Mouse (Mus musculus) hindbrain, embryonic 11.5 days (tissue): ENCODE measurements around the gene Hrh1. TPM values are rescaled to one million over a fixed set of nuclear protein-coding genes. Genes with fewer than 3 reads are reported as not detected.

Experiments
- ATAC-seq: fragments of 200-750 bp; cut with Nextera tagmentation; 2 replicates; pipeline ENCODE4 v1.8.0; 2017; ENCODE audit warnings: mild to moderate bottlenecking, moderate TSS enrichment, moderate library complexity; ENCODE audit not compliant: low FRiP score
- DNase-seq: peaks from one replicate; pipeline ENCODE4 v3.0.0-alpha.2; 2015; ENCODE audit warnings: low spot score
- H3K27ac ChIP-seq: fragments of 300-500 bp; sonication (generic); 2 replicates; pipeline ENCODE4 v1.5.1; 2014; ENCODE audit warnings: mild to moderate bottlenecking, low read depth, low read length
- H3K27me3 ChIP-seq: fragments of 300-500 bp; sonication (generic); 2 replicates; pipeline ENCODE4 v1.6.1; 2014; ENCODE audit warnings: mild to moderate bottlenecking, low read length, moderate library complexity, mixed read lengths; ENCODE audit not compliant: control insufficient read depth, insufficient read depth
- H3K36me3 ChIP-seq: fragments of 300-500 bp; sonication (generic); 2 replicates; pipeline ENCODE4 v1.6.1; 2014; ENCODE audit warnings: mild to moderate bottlenecking, low read length, moderate library complexity, mixed read lengths; ENCODE audit not compliant: control insufficient read depth, insufficient read depth
- H3K4me1 ChIP-seq: fragments of 300-500 bp; sonication (generic); replicated peaks from 2 replicates; pipeline ENCODE4 v1.6.1; 2014; ENCODE audit warnings: low read length, mixed read lengths; ENCODE audit not compliant: control insufficient read depth, insufficient read depth
- H3K4me2 ChIP-seq: fragments of 300-500 bp; sonication (generic); replicated peaks from 2 replicates; pipeline ENCODE4 v1.6.1; 2014; ENCODE audit warnings: mild to moderate bottlenecking, low read depth, low read length
- H3K4me3 ChIP-seq: fragments of 300-500 bp; sonication (generic); 2 replicates; pipeline ENCODE4 v1.5.1; 2014; ENCODE audit warnings: low read depth, low read length
- H3K9ac ChIP-seq: fragments of 300-500 bp; sonication (generic); 2 replicates; pipeline ENCODE4 v1.6.1; 2014; ENCODE audit warnings: low read depth, low read length
- H3K9me3 ChIP-seq: fragments of 300-500 bp; sonication (generic); 2 replicates; pipeline ENCODE4 v1.6.1; 2016; ENCODE audit warnings: low read length; ENCODE audit not compliant: control insufficient read depth
- WGBS: fragments of 180-500 bp; shearing (Covaris S2); extraction: QIAGEN DNeasy Blood & Tissue Kit; methylation state at CpG from one replicate; pipeline ENCODE4 v1.1.7; 2014; 5-methylcytosine and 5-hydroxymethylcytosine counted together
- polyA plus RNA-seq: library from polyadenylated mRNA; unstranded; fragments of >200 nt; fragmentation: Nextera tagmentation; extraction: Ambion mirVana; gene quantifications from 2 replicates; pipeline ENCODE4 v1.2.1, GENCODE M21; 2014

Hrh1 gene
- polyA plus RNA-seq, 1 experiment from 2014 or later: 0.08 TPM

- H3K9ac ChIP-seq: no peak overlapping the region
- no peak overlapping the region for H3K4me3 ChIP-seq
- H3K9me3 ChIP-seq: no peaks in the 10 kb centered on the region
- no peak overlapping the region for H3K27ac ChIP-seq
- peaks cover 2% of the 10 kb centered on the region; the same call in 1 of the 2 replicates for H3K4me1 ChIP-seq
- DNase-seq (no peak), ATAC-seq (no peak)
- 84% methylated on average over 10 of the region's 10 CpGs for WGBS
- H3K36me3 ChIP-seq: no peaks in the 10 kb centered on the region
- no peak overlapping the region for H3K4me2 ChIP-seq
- peaks cover 37% of the 10 kb centered on the region for H3K27me3 ChIP-seq
Observed at GRCm38 (mm10) chr6:114400387-114400786, 2.7 kb downstream of the Hrh1 start.

DNA sequence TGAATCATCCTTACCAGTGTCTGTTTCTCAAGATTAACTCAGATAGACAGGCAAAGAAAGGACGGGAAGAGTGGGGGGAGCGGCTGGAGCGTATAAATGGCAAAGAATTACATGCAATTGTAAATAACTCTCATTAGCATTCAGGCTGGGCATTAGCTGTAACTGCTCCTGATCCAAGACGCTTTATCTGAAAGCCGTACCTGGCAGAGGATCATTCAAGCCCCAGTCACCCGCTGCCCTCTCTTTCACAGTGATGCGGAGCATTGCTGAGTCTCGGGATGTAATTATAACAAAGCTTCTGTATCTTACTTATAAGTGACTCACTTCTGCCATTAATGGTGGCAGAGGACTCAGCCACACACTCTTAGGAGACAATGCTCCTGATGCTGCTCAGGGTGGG lies 3.1 kb downstream of the Hrh1 start:
- peaks cover 2% of the 10 kb centered on the region; the same call in 1 of the 2 replicates for H3K4me1 ChIP-seq
- no peak for DNase-seq
- H3K4me2 ChIP-seq: no peak overlapping the region
- H3K9ac ChIP-seq: no peak overlapping the region
- no peaks in the 10 kb centered on the region for H3K36me3 ChIP-seq
- no peak overlapping the region for H3K27ac ChIP-seq
- no peak for ATAC-seq
- no peaks in the 10 kb centered on the region for H3K9me3 ChIP-seq
- WGBS: 82% methylated on average over 8 of the region's 8 CpGs
- no peak overlapping the region for H3K4me3 ChIP-seq
- peaks cover 37% of the 10 kb centered on the region for H3K27me3 ChIP-seq

- Histone ChIP-seq H3K4me3 (no peak overlapping the region), H3K4me1 (peaks cover 2% of the 10 kb centered on the region; the same call in 1 of the 2 replicates), H3K9me3 (no peaks in the 10 kb centered on the region), H3K27me3 (peaks cover 25% of the 10 kb centered on the region), H3K9ac (no peak overlapping the region), H3K36me3 (no peaks in the 10 kb centered on the region), H3K4me2 (no peak overlapping the region), H3K27ac (no peak overlapping the region)
- ATAC-seq (no peak), DNase-seq (peak; percentile 23)
- 86% methylated on average over 2 of the region's 2 CpGs for WGBS
Observed at GRCm38 (mm10) chr6:114402161-114402560, 4.4 kb downstream of the Hrh1 start.

- Histone ChIP-seq H3K4me2 (no peak overlapping the region), H3K27ac (no peak overlapping the region), H3K9me3 (no peaks in the 10 kb centered on the region), H3K36me3 (no peaks in the 10 kb centered on the region), H3K4me3 (no peak overlapping the region), H3K4me1 (no peaks in the 10 kb centered on the region), H3K9ac (no peak overlapping the region), H3K27me3 (peaks cover 12% of the 10 kb centered on the region)
- no peak for DNase-seq
- no peak for ATAC-seq
- 17% methylated on average over 4 of the region's 8 CpGs for WGBS
Observed at GRCm38 (mm10) chr6:114403632-114404031, 5.9 kb downstream of the Hrh1 start.

GRCm38 (mm10) chr6:114404128-114404527 lies 6.4 kb downstream of the Hrh1 start:
- ATAC-seq (no peak), DNase-seq (no peak)
- H3K4me3 ChIP-seq: no peak overlapping the region
- no peak overlapping the region for H3K27ac ChIP-seq
- H3K9me3 ChIP-seq: no peaks in the 10 kb centered on the region
- no peak overlapping the region for H3K4me2 ChIP-seq
- WGBS: 43% methylated on average over 5 of the region's 5 CpGs
- no peaks in the 10 kb centered on the region for H3K4me1 ChIP-seq
- no peaks in the 10 kb centered on the region for H3K36me3 ChIP-seq
- peaks cover 9% of the 10 kb centered on the region for H3K27me3 ChIP-seq
- no peak overlapping the region for H3K9ac ChIP-seq

- Histone ChIP-seq H3K4me3 (no peak overlapping the region), H3K27ac (no peak overlapping the region), H3K9ac (no peak overlapping the region), H3K4me2 (no peak overlapping the region), H3K4me1 (no peaks in the 10 kb centered on the region), H3K36me3 (no peaks in the 10 kb centered on the region), H3K9me3 (no peaks in the 10 kb centered on the region), H3K27me3 (peaks cover 2% of the 10 kb centered on the region; the same call in 1 of the 2 replicates)
- DNase-seq (no peak), ATAC-seq (no peak)
- WGBS: 82% methylated on average over 7 of the region's 7 CpGs
Observed at GRCm38 (mm10) chr6:114404774-114405468, 7.2 kb downstream of the Hrh1 start.

- Histone ChIP-seq H3K4me2 (no peak overlapping the region), H3K27me3 (no peaks in the 10 kb centered on the region), H3K36me3 (no peaks in the 10 kb centered on the region), H3K9ac (no peak overlapping the region), H3K4me1 (no peaks in the 10 kb centered on the region), H3K4me3 (no peak overlapping the region), H3K9me3 (no peaks in the 10 kb centered on the region), H3K27ac (no peak overlapping the region)
- DNase-seq (peak; percentile 31), ATAC-seq (no peak)
- WGBS: 33% methylated on average over 1 of the region's 1 CpGs
Observed at GRCm38 (mm10) chr6:114406634-114407033, 8.9 kb downstream of the Hrh1 start.

DNA sequence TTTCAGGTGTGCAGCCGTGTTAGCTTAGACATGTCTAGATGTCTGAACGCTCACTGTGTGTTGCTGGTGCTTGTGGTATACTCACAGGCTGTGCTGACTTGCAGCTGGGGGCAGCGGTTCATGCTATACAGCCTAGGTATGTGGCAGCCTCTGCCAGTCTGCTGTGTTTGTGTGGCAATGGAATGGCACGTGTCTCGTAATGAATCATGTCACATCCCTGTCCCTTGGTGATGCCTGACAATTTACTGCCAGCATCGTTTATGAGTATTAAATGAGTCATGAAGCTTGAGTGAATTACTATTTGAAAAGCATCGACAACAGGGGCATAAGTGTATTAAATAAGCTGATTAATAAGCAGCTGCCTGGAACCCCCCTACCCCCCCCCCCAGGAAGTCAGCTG lies 9.3 kb downstream of the Hrh1 start:
- no peaks in the 10 kb centered on the region for H3K9me3 ChIP-seq
- ATAC-seq (no peak), DNase-seq (no peak)
- H3K4me1 ChIP-seq: no peaks in the 10 kb centered on the region; the same call in 1 of the 2 replicates
- H3K9ac ChIP-seq: no peak overlapping the region
- H3K4me2 ChIP-seq: no peak overlapping the region
- WGBS: 90% methylated on average over 7 of the region's 7 CpGs
- no peaks in the 10 kb centered on the region for H3K36me3 ChIP-seq
- no peak overlapping the region for H3K27ac ChIP-seq
- H3K27me3 ChIP-seq: no peaks in the 10 kb centered on the region
- H3K4me3 ChIP-seq: no peak overlapping the region

DNA sequence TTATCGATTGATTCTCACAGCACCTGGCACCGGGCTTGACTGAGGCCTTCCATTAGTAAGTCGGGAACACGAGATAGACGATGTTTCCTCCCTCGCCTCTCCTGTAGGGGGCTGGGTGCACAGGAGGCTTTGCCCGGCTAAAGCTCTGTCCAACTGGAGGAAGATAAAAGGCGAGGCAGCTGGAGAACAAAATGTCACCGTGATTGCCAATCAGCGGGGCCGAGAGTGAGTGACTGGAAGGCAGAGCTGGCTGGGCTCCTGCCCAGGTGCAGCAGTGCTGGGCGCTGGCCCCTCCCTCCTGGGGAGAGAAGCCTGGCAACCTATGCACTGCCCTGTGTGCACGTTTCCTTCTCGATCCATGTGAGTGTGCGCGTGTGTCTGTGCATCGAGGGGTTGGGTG lies 10.5 kb downstream of the Hrh1 start:
- Histone ChIP-seq H3K36me3 (no peaks in the 10 kb centered on the region), H3K4me1 (no peaks in the 10 kb centered on the region; the same call in 1 of the 2 replicates), H3K4me3 (no peak overlapping the region), H3K27ac (no peak overlapping the region), H3K9me3 (no peaks in the 10 kb centered on the region), H3K9ac (no peak overlapping the region), H3K27me3 (no peaks in the 10 kb centered on the region), H3K4me2 (no peak overlapping the region)
- 52% methylated on average over 17 of the region's 17 CpGs for WGBS
- DNase-seq (no peak), ATAC-seq (no peak)
